Mouse (Mus musculus): ENCODE measurements at regions not wholly inside any gene's neighbourhood (a gene's known extent, or its start where the extent isn't known, plus 50 kb on each side); places are given as distances from the start of the nearest gene placed in this dataset.

DNA sequence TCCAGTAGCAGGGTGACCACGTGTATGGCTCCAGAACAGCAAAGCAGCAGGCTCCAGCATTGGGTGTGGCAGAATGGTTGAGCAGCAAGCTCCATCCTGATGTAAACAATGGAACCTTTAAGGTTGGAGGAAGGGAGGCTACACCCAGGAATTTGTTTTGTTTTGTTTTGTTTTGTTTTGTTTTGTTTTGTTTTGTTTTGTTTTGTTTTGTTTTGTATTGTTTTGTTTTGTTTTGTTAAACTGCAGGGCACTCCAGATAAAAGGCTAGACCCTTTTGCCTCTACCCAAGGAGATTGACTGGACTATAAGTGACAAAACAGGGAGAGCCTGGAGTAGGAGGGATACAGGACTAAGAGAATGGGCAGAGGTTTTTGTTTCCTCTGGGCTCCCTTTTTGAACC is 647.5 kb downstream of the Kcnj3 start:
- no peaks in the 10 kb centered on the region for H3K27me3 ChIP-seq (ENCODE audit: control insufficient read depth, insufficient read depth, low read length)
- no peak overlapping the region for H3K4me3 ChIP-seq (ENCODE audit: insufficient read depth, low read depth, low read length)
- no peak overlapping the region for H3K9ac ChIP-seq (ENCODE audit: low read depth, low read length)
- H3K79me2 ChIP-seq (ENCODE audit: control insufficient read depth, insufficient read depth, low read length), result no peaks in the 10 kb centered on the region
- DNase-seq (ENCODE audit: extremely low read depth, low read depth, low spot score), result no peak
- H3K27ac ChIP-seq (replicated peaks; ENCODE audit: insufficient read depth, low read depth, low read length), result no peak overlapping the region
- H3K36me3 ChIP-seq (ENCODE audit: control insufficient read depth, insufficient read depth, low read length), result no peaks in the 10 kb centered on the region
- TF ChIP-seq CTCF (IDR thresholded peaks at IDR 0.05; ENCODE audit: low read depth, low read length) (no peak), POLR2A (IDR thresholded peaks at IDR 0.05; ENCODE audit: extremely low read depth, insufficient read depth, low read length) (no peak)
- no peaks in the 10 kb centered on the region for H3K4me1 ChIP-seq (ENCODE audit: control insufficient read depth, insufficient read depth, low read length)
- 37% methylated on average over 1 of the region's 1 CpGs for WGBS

DNA sequence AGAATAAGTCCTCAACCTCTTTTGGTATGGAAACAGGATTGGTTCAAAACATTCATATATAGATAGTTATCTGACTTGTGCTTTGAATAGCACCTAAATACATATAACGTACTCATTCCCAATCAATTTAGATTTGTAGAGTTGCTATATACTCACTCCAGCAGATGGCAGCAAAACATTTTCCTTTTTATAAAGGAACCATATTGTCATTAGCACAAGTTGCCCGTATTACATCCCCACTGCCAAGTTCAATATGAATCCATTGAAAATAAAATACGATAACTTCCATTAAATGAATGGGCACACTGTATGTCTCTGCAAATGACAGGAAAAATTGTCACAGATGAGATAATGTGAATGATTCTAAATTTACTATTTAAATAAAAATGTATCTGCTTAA is 673.8 kb downstream of the Kcnj3 start:
- Histone ChIP-seq H3K4me3 (ENCODE audit: insufficient read depth, low read depth, low read length) (no peak overlapping the region), H3K79me2 (ENCODE audit: control insufficient read depth, insufficient read depth, low read length) (no peaks in the 10 kb centered on the region), H3K27ac (replicated peaks; ENCODE audit: insufficient read depth, low read depth, low read length) (no peak overlapping the region), H3K36me3 (ENCODE audit: control insufficient read depth, insufficient read depth, low read length) (no peaks in the 10 kb centered on the region), H3K27me3 (ENCODE audit: control insufficient read depth, insufficient read depth, low read length) (no peaks in the 10 kb centered on the region), H3K4me1 (ENCODE audit: control insufficient read depth, insufficient read depth, low read length) (no peaks in the 10 kb centered on the region), H3K9ac (ENCODE audit: low read depth, low read length) (no peak overlapping the region)
- WGBS, result 39% methylated on average over 3 of the region's 3 CpGs
- TF ChIP-seq CTCF (IDR thresholded peaks at IDR 0.05; ENCODE audit: low read depth, low read length) (no peak), POLR2A (IDR thresholded peaks at IDR 0.05; ENCODE audit: extremely low read depth, insufficient read depth, low read length) (no peak)
- DNase-seq (ENCODE audit: extremely low read depth, low read depth, low spot score), result peak; percentile 6

DNA sequence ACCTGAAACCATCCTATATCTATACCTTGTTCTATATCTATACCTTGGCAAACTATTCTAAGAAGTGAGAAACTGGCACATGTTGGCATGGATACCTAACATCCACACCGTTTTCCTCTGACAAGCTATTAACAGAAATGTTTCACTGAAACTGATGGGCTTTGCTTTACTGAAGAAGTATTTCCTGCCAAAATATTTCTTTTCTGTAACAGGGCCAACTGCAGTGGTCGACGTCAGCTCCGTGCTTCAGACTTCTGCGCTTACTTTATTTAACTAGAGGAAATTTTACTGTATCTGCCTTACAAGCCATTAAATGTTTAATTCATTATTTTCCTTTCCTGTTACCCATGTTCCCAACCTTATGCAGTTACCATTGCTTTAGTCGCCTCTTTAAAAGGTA is 674.2 kb downstream of the Kcnj3 start:
- Histone ChIP-seq H3K79me2 (ENCODE audit: control insufficient read depth, insufficient read depth, low read length) (no peaks in the 10 kb centered on the region), H3K36me3 (ENCODE audit: control insufficient read depth, insufficient read depth, low read length) (no peaks in the 10 kb centered on the region)
- WGBS, result 66% methylated on average over 6 of the region's 6 CpGs

DNA sequence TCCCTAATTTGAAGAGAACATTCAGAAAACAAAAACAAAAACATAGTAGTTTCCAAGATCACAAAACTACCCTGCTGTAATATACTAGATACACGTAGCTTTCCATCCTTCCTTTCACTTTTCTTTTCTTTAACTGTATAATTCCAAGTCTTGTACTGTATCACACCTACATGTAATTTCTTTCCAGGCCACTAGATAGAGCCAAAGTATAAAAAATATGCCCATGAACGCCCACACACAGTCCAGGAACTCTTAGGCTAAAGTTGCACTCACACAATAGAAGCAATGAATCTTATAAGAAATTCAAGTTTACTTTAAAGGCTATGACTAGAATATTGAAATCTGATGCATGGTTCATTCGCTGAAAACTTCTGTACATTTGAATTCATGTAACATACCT is 678.7 kb downstream of the Kcnj3 start:
- peak; percentile 22 for DNase-seq (ENCODE audit: extremely low read depth, low read depth, low spot score)
- 7% methylated on average over 3 of the region's 3 CpGs for WGBS
- no peak for TF ChIP-seq POLR2A (IDR thresholded peaks at IDR 0.05; ENCODE audit: extremely low read depth, insufficient read depth, low read length)
- TF ChIP-seq CTCF (IDR thresholded peaks at IDR 0.05; ENCODE audit: low read depth, low read length), result 0 out of 2 replicates have a peak, but pooled peaks have one; percentile 2

More for the DNA sequence above, 674.2 kb downstream of the Kcnj3 start:
- Histone ChIP-seq H3K27ac (replicated peaks; ENCODE audit: insufficient read depth, low read depth, low read length) (no peak overlapping the region), H3K4me1 (ENCODE audit: control insufficient read depth, insufficient read depth, low read length) (no peaks in the 10 kb centered on the region), H3K9ac (ENCODE audit: low read depth, low read length) (no peak overlapping the region), H3K27me3 (ENCODE audit: control insufficient read depth, insufficient read depth, low read length) (no peaks in the 10 kb centered on the region), H3K4me3 (ENCODE audit: insufficient read depth, low read depth, low read length) (no peak overlapping the region)
- DNase-seq (ENCODE audit: extremely low read depth, low read depth, low spot score), result no peak
- TF ChIP-seq CTCF (IDR thresholded peaks at IDR 0.05; ENCODE audit: low read depth, low read length), result no peak
- TF ChIP-seq POLR2A (IDR thresholded peaks at IDR 0.05; ENCODE audit: extremely low read depth, insufficient read depth, low read length), result no peak

DNA sequence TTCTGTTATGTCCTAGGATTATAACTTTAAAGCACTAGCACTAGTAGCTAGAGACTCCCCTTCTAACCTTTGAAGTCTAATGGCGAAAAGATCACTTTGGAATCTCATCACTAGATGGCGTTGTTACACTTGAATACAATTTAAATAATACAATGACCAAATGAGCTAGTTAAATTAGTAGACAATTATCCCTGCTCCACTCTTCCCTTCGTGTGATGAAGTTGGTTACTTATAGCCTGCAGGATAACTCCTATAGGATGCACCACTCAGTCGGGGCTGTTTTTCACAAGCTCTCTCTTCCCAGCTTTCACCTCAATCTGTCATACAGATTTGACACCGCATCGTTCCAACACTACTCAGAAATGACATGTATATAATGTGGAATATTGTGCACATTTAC is 683.6 kb downstream of the Kcnj3 start:
- DNase-seq (ENCODE audit: extremely low read depth, low read depth, low spot score), result peak; percentile 20

More for the DNA sequence above, 678.7 kb downstream of the Kcnj3 start:
- Histone ChIP-seq H3K4me3 (ENCODE audit: insufficient read depth, low read depth, low read length) (no peak overlapping the region), H3K4me1 (ENCODE audit: control insufficient read depth, insufficient read depth, low read length) (no peaks in the 10 kb centered on the region), H3K27me3 (ENCODE audit: control insufficient read depth, insufficient read depth, low read length) (no peaks in the 10 kb centered on the region), H3K79me2 (ENCODE audit: control insufficient read depth, insufficient read depth, low read length) (no peaks in the 10 kb centered on the region), H3K27ac (replicated peaks; ENCODE audit: insufficient read depth, low read depth, low read length) (no peak overlapping the region), H3K36me3 (ENCODE audit: control insufficient read depth, insufficient read depth, low read length) (no peaks in the 10 kb centered on the region), H3K9ac (ENCODE audit: low read depth, low read length) (no peak overlapping the region)

DNA sequence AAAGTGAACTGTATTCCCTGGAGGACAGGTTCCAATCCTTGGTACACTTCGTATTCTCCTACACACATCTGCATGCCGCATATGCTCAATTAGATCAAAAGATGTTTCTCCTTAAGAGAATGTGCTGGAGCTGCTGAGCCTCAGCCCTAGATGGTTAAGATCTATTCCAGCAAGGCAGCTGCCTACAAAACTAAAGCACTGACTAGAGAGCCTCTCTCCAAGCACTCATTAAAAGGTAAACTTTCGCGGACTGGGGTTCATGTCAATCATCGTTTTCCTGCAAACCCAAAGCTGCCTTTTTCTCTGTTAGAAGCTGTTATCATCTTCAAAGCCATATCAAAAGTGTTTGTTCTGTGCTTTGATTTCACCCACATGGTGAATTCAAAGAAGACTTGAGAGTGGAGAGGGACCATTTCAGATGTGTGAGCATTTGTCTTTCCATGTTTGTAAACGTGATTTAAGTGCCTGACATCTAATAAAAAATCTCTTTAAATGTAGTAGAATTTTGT is 711.4 kb downstream of the Kcnj3 start:
- Histone ChIP-seq H3K79me2 (ENCODE audit: control insufficient read depth, insufficient read depth, low read length) (no peaks in the 10 kb centered on the region), H3K27ac (replicated peaks; ENCODE audit: insufficient read depth, low read depth, low read length) (no peak overlapping the region), H3K9ac (ENCODE audit: low read depth, low read length) (no peak overlapping the region), H3K4me3 (ENCODE audit: insufficient read depth, low read depth, low read length) (no peak overlapping the region), H3K4me1 (ENCODE audit: control insufficient read depth, insufficient read depth, low read length) (no peaks in the 10 kb centered on the region), H3K36me3 (ENCODE audit: control insufficient read depth, insufficient read depth, low read length) (no peaks in the 10 kb centered on the region), H3K27me3 (ENCODE audit: control insufficient read depth, insufficient read depth, low read length) (no peaks in the 10 kb centered on the region)
- WGBS, result 49% methylated on average over 6 of the region's 6 CpGs
- TF ChIP-seq POLR2A (IDR thresholded peaks at IDR 0.05; ENCODE audit: extremely low read depth, insufficient read depth, low read length) (no peak), CTCF (IDR thresholded peaks at IDR 0.05; ENCODE audit: low read depth, low read length) (no peak)
- DNase-seq (ENCODE audit: extremely low read depth, low read depth, low spot score), result no peak

More for the DNA sequence above, 683.6 kb downstream of the Kcnj3 start:
- H3K36me3 ChIP-seq (ENCODE audit: control insufficient read depth, insufficient read depth, low read length), result no peaks in the 10 kb centered on the region
- no peaks in the 10 kb centered on the region for H3K79me2 ChIP-seq (ENCODE audit: control insufficient read depth, insufficient read depth, low read length)
- no peak overlapping the region for H3K4me3 ChIP-seq (ENCODE audit: insufficient read depth, low read depth, low read length)
- no peaks in the 10 kb centered on the region for H3K4me1 ChIP-seq (ENCODE audit: control insufficient read depth, insufficient read depth, low read length)
- 42% methylated on average over 6 of the region's 6 CpGs for WGBS
- no peaks in the 10 kb centered on the region for H3K27me3 ChIP-seq (ENCODE audit: control insufficient read depth, insufficient read depth, low read length)
- no peak overlapping the region for H3K27ac ChIP-seq (replicated peaks; ENCODE audit: insufficient read depth, low read depth, low read length)
- H3K9ac ChIP-seq (ENCODE audit: low read depth, low read length), result no peak overlapping the region
- no peak for TF ChIP-seq POLR2A (IDR thresholded peaks at IDR 0.05; ENCODE audit: extremely low read depth, insufficient read depth, low read length)
- no peak for TF ChIP-seq CTCF (IDR thresholded peaks at IDR 0.05; ENCODE audit: low read depth, low read length)
